Mouse (Mus musculus) heart, embryonic 14.5 days (tissue): ENCODE data around the gene Cadps. TPM values are rescaled to one million over a fixed set of nuclear protein-coding genes. Genes with fewer than 3 reads are reported as not detected.
A peak's percentile ranks its signal among the peaks of the same experiment; 100 is the strongest.

Source experiments
- ATAC-seq: fragments of 200-750 bp; cut with Nextera tagmentation; 2 replicates; pipeline ENCODE4 v1.8.0; 2017; ENCODE audit warnings: low read depth, moderate TSS enrichment; ENCODE audit not compliant: insufficient number of reproducible peaks, insufficient read depth, low FRiP score
- H3K27ac ChIP-seq, 2 experiments: fragments of 200-500 bp in 1 of 2; fragments of 300-500 bp in 1 of 2; sonication (generic) in 1 of 2; replicated peaks in 1 of 2; 2 replicates each; pipeline ENCODE4 v1.5.1; 2012 to 2014; ENCODE audit warnings: low read depth in 2 of 2, low read length in 2 of 2, control low read depth in 1 of 2, mild to moderate bottlenecking in 1 of 2, mixed read lengths in 1 of 2; ENCODE audit not compliant: control insufficient read depth in 1 of 2, insufficient read depth in 1 of 2
- H3K27me3 ChIP-seq: fragments of 300-500 bp; sonication (generic); 2 replicates; pipeline ENCODE4 v1.6.1; 2014; ENCODE audit warnings: mild to moderate bottlenecking, low read length, control low read depth; ENCODE audit not compliant: control insufficient read depth, insufficient read depth
- H3K36me3 ChIP-seq: fragments of 300-500 bp; sonication (generic); 2 replicates; pipeline ENCODE4 v1.6.1; 2014; ENCODE audit warnings: mild to moderate bottlenecking, control low read depth, low read length, mixed read lengths; ENCODE audit not compliant: control insufficient read depth, insufficient read depth
- H3K4me1 ChIP-seq, 2 experiments: fragments of 200-500 bp in 1 of 2; fragments of 300-500 bp in 1 of 2; sonication (generic) in 1 of 2; 2 replicates each; pipeline ENCODE4 v1.6.1; 2012 to 2014; ENCODE audit warnings: low read length in 2 of 2, control low read depth in 1 of 2, mixed read lengths in 1 of 2; ENCODE audit not compliant: control insufficient read depth in 2 of 2, insufficient read depth in 2 of 2
- H3K4me2 ChIP-seq: fragments of 300-500 bp; sonication (generic); 2 replicates; pipeline ENCODE4 v1.6.1; 2014; ENCODE audit warnings: mild to moderate bottlenecking, low read length
- H3K4me3 ChIP-seq, 2 experiments: fragments of 200-500 bp in 1 of 2; fragments of 300-500 bp in 1 of 2; sonication (generic) in 1 of 2; 2 replicates each; pipeline ENCODE4 v1.5.1; 2012 to 2014; ENCODE audit warnings: low read length in 2 of 2, mild to moderate bottlenecking in 2 of 2, control low read depth in 1 of 2, low read depth in 1 of 2, moderate library complexity in 1 of 2; ENCODE audit not compliant: control insufficient read depth in 1 of 2, insufficient read depth in 1 of 2
- H3K9ac ChIP-seq: fragments of 300-500 bp; sonication (generic); 2 replicates; pipeline ENCODE4 v1.6.1; 2014; ENCODE audit warnings: mild to moderate bottlenecking, low read length
- H3K9me3 ChIP-seq: fragments of 300-500 bp; sonication (generic); 2 replicates; pipeline ENCODE4 v1.6.1; 2016; ENCODE audit warnings: low read length, control low read depth; ENCODE audit not compliant: control insufficient read depth
- WGBS: fragments of 180-500 bp; shearing (Covaris S2); extraction: QIAGEN DNeasy Blood & Tissue Kit; methylation state at CpG from one replicate; pipeline ENCODE4 v1.1.7; 2014; 5-methylcytosine and 5-hydroxymethylcytosine counted together
- polyA plus RNA-seq: library from polyadenylated mRNA; unstranded; fragments of >200 nt; fragmentation: Nextera tagmentation; extraction: Ambion mirVana; gene quantifications from 2 replicates; pipeline ENCODE4 v1.2.1, GENCODE M21; 2014

The Cadps gene
- polyA plus RNA-seq, 1 experiment from 2014 or later = 1.5 TPM

GRCm38 (mm10) chr14:12541733-12542132 is 281.1 kb downstream of the Cadps start:
- ATAC-seq = no peak
- H3K27ac ChIP-seq = no peak overlapping the region
- 0 out of 2 replicates have a peak, but pooled peaks cover 2% of the 10 kb centered on the region for H3K27me3 ChIP-seq
- H3K4me3 ChIP-seq = no peak overlapping the region
- no peak overlapping the region for H3K4me2 ChIP-seq
- 60% methylated on average over 2 of the region's 2 CpGs for WGBS
- no peaks in the 10 kb centered on the region for H3K9me3 ChIP-seq
- no peaks in the 10 kb centered on the region for H3K4me1 ChIP-seq
- H3K36me3 ChIP-seq = no peaks in the 10 kb centered on the region
- no peak overlapping the region for H3K9ac ChIP-seq

- Histone ChIP-seq H3K9ac (no peak overlapping the region), H3K27ac (no peak overlapping the region), H3K9me3 (no peaks in the 10 kb centered on the region), H3K4me2 (no peak overlapping the region), H3K4me3 (no peak overlapping the region), H3K4me1 (no peaks in the 10 kb centered on the region), H3K27me3 (0 out of 2 replicates have a peak, but pooled peaks cover 2% of the 10 kb centered on the region), H3K36me3 (no peaks in the 10 kb centered on the region)
- ATAC-seq = no peak
- 74% methylated on average over 5 of the region's 5 CpGs for WGBS
Observed at GRCm38 (mm10) chr14:12539071-12539470, 283.8 kb downstream of the Cadps start.

GRCm38 (mm10) chr14:12531101-12531500 is 291.8 kb downstream of the Cadps start:
- Histone ChIP-seq H3K4me3 (no peak overlapping the region), H3K4me2 (no peak overlapping the region), H3K9me3 (no peaks in the 10 kb centered on the region), H3K27ac (no peak overlapping the region), H3K27me3 (no peaks in the 10 kb centered on the region), H3K4me1 (peaks cover 0 to 4% of the 10 kb centered on the region in 2 experiments; a peak in 1 of 4 replicates), H3K36me3 (no peaks in the 10 kb centered on the region), H3K9ac (no peak overlapping the region)
- no peak for ATAC-seq
- 18% methylated on average over 1 of the region's 1 CpGs for WGBS

GRCm38 (mm10) chr14:12530554-12530953 is 292.3 kb downstream of the Cadps start:
- WGBS = 57% methylated on average over 3 of the region's 3 CpGs

GRCm38 (mm10) chr14:12529961-12530542 is 292.8 kb downstream of the Cadps start:
- H3K4me2 ChIP-seq = peak overlapping the region; percentile 44; the same call in 1 of the 2 replicates
- peaks cover 0 to 4% of the 10 kb centered on the region in 2 experiments; a peak in 1 of 4 replicates for H3K4me1 ChIP-seq
- ATAC-seq = 0 out of 2 replicates have a peak, but pooled peaks have one; percentile 31
- no peaks in the 10 kb centered on the region for H3K27me3 ChIP-seq
- no peaks in the 10 kb centered on the region for H3K36me3 ChIP-seq
- 7% methylated on average over 11 of the region's 11 CpGs for WGBS
- H3K9ac ChIP-seq = no peak overlapping the region
- no peak overlapping the region for H3K4me3 ChIP-seq
- H3K9me3 ChIP-seq = no peaks in the 10 kb centered on the region
- H3K27ac ChIP-seq = no peak overlapping the region

More at GRCm38 (mm10) chr14:12530554-12530953, 292.3 kb downstream of the Cadps start:
- H3K27me3 ChIP-seq = no peaks in the 10 kb centered on the region
- no peaks in the 10 kb centered on the region for H3K9me3 ChIP-seq
- ATAC-seq = no peak
- H3K4me2 ChIP-seq = no peak overlapping the region
- no peak overlapping the region for H3K27ac ChIP-seq
- H3K4me3 ChIP-seq = no peak overlapping the region
- no peak overlapping the region for H3K9ac ChIP-seq
- H3K4me1 ChIP-seq = peaks cover 0 to 4% of the 10 kb centered on the region in 2 experiments; a peak in 1 of 4 replicates
- no peaks in the 10 kb centered on the region for H3K36me3 ChIP-seq

- Histone ChIP-seq H3K4me3 (no peak overlapping the region), H3K4me2 (no peak overlapping the region), H3K36me3 (no peaks in the 10 kb centered on the region), H3K4me1 (peaks cover 0 to 4% of the 10 kb centered on the region in 2 experiments; a peak in 1 of 4 replicates), H3K9me3 (no peaks in the 10 kb centered on the region), H3K27ac (no peak overlapping the region), H3K27me3 (no peaks in the 10 kb centered on the region), H3K9ac (no peak overlapping the region)
- WGBS = 74% methylated on average over 5 of the region's 5 CpGs
- ATAC-seq = no peak
Observed at GRCm38 (mm10) chr14:12527296-12527695, 295.6 kb downstream of the Cadps start.

GRCm38 (mm10) chr14:12507018-12507417 is 315.9 kb downstream of the Cadps start:
- no peak overlapping the region for H3K27ac ChIP-seq
- whole genome bisulfite sequencing = 83% methylated on average over 7 of the region's 7 CpGs

More at GRCm38 (mm10) chr14:12507018-12507417, 315.9 kb downstream of the Cadps start:
- no peak overlapping the region for H3K4me3 ChIP-seq
- H3K9ac ChIP-seq = no peak overlapping the region
- no peaks in the 10 kb centered on the region for H3K36me3 ChIP-seq
- no peak for ATAC-seq
- no peaks in the 10 kb centered on the region for H3K9me3 ChIP-seq
- no peaks in the 10 kb centered on the region for H3K27me3 ChIP-seq
- H3K4me2 ChIP-seq = no peak overlapping the region
- no peaks in the 10 kb centered on the region for H3K4me1 ChIP-seq
